Mouse (Mus musculus): ENCODE measurements around the gene Armh2.

The Armh2 gene

GRCm38 (mm10) chr13:24741028-24741427 is at the start of gene Armh2:
Gene Armh2 (plus strand): TSS chr13:24741232.
- DNase-seq = no peak

GRCm38 (mm10) chr13:24693312-24693711 is 47.7 kb upstream of the Armh2 start:
- DNase-seq = no peak

- DNase-seq = no peak
These were observed 42.3 kb upstream of the Armh2 start for GRCm38 (mm10) chr13:24698746-24699145.

GRCm38 (mm10) chr13:24702128-24702527 is 38.9 kb upstream of the Armh2 start:
- no peak for DNase-seq

GRCm38 (mm10) chr13:24709656-24710396 is 31.2 kb upstream of the Armh2 start:
- no peak for DNase-seq

GRCm38 (mm10) chr13:24710968-24711367 is 30.1 kb upstream of the Armh2 start:
- no peak for DNase-seq

GRCm38 (mm10) chr13:24712581-24713130 is 28.4 kb upstream of the Armh2 start:
- no peak for DNase-seq

GRCm38 (mm10) chr13:24713434-24714000 is 27.5 kb upstream of the Armh2 start:
- DNase-seq = peak; percentile 93

- no peak for DNase-seq
These were observed 26.6 kb upstream of the Armh2 start for GRCm38 (mm10) chr13:24714360-24714885.

GRCm38 (mm10) chr13:24715601-24716000 is 25.4 kb upstream of the Armh2 start:
- no peak for DNase-seq

GRCm38 (mm10) chr13:24716441-24716840 is 24.6 kb upstream of the Armh2 start:
- DNase-seq = no peak

- DNase-seq = no peak
These were observed 23.4 kb upstream of the Armh2 start for GRCm38 (mm10) chr13:24717677-24718076.

- DNase-seq = no peak
These were observed 19.5 kb upstream of the Armh2 start for GRCm38 (mm10) chr13:24721502-24721901.

- DNase-seq = no peak
These were observed 17.2 kb upstream of the Armh2 start for GRCm38 (mm10) chr13:24723699-24724394.

GRCm38 (mm10) chr13:24724395-24724759 is 16.7 kb upstream of the Armh2 start:
- DNase-seq = no peak

- DNase-seq = no peak
These were observed 11.9 kb upstream of the Armh2 start for GRCm38 (mm10) chr13:24729128-24729527.

- no peak for DNase-seq
These were observed 6.5 kb upstream of the Armh2 start for GRCm38 (mm10) chr13:24734502-24734901.

- DNase-seq = no peak
These were observed 5.4 kb upstream of the Armh2 start for GRCm38 (mm10) chr13:24735608-24736131.

- DNase-seq = no peak
These were observed 6.8 kb downstream of the Armh2 start for GRCm38 (mm10) chr13:24747823-24748222.

GRCm38 (mm10) chr13:24750807-24751206 is 9.8 kb downstream of the Armh2 start:
- DNase-seq = no peak

GRCm38 (mm10) chr13:24751396-24751795 is 10.4 kb downstream of the Armh2 start:
- DNase-seq = peak; percentile 35

GRCm38 (mm10) chr13:24756756-24757155 is 15.7 kb downstream of the Armh2 start:
- no peak for DNase-seq
